8 mouse cellular contexts compared by ENCODE assay signal in genomic region chr8:83574631-83575315, GRCm38 (mm10). TPM values are rescaled to one million over a fixed set of nuclear protein-coding genes. Genes with fewer than 3 reads are reported as not detected.
DNase-seq lines count a peak whose midpoint lies in the region; ATAC-seq and TF ChIP-seq lines count a peak whose summit lies in the region.

No protein-coding gene starts in this region.

- 66% methylated on average over 15 of the region's 15 CpGs for WGBS in heart, embryonic 16.5 days

- TF ChIP-seq CTCF in layer of hippocampus, adult 2 months (conservative IDR thresholded peaks at IDR 0.05): no peak

- no peak for ATAC-seq in heart, embryonic 16.5 days (replicated peaks; ENCODE audit: extremely low read depth, insufficient read depth, low FRiP score)
- no peak for ATAC-seq in erythroblast, adult 5-6 weeks (replicated peaks; ENCODE audit: low FRiP score, poor library complexity, severe bottlenecking)
- no peak for ATAC-seq in megakaryocyte-erythroid progenitor cell, adult 5-6 weeks (replicated peaks; ENCODE audit: low FRiP score, low TSS enrichment, poor library complexity, severe bottlenecking)

- peak overlapping the region; percentile 68 for H3K27ac ChIP-seq in layer of hippocampus, adult 2 months
- peak overlapping the region; percentile 95 for H3K27ac ChIP-seq in heart, embryonic 16.5 days (ENCODE audit: low read length)

- H3K9me3 ChIP-seq in heart, embryonic 16.5 days (replicated peaks; ENCODE audit: control insufficient read depth, low read length): no peaks in the 10 kb centered on the region

- peaks cover 59% of the 10 kb centered on the region for H3K4me1 ChIP-seq in heart, embryonic 16.5 days (ENCODE audit: control insufficient read depth, insufficient read depth, low read length)

- H3K9ac ChIP-seq in heart, embryonic 16.5 days (ENCODE audit: low read length): peak overlapping the region; percentile 76

- H3K36me3 ChIP-seq in heart, embryonic 16.5 days (ENCODE audit: control insufficient read depth, insufficient read depth): peaks cover 18% of the 10 kb centered on the region

- no peak overlapping the region for H3K4me3 ChIP-seq in layer of hippocampus, adult 2 months
- no peak overlapping the region for H3K4me3 ChIP-seq in heart, embryonic 16.5 days (ENCODE audit: low read length)

- H3K4me2 ChIP-seq in heart, embryonic 16.5 days (ENCODE audit: low read depth, low read length): no peak overlapping the region; the same call in 1 of the 2 replicates

- H3K27me3 ChIP-seq in heart, embryonic 16.5 days (ENCODE audit: control insufficient read depth, insufficient read depth, low read length): no peaks in the 10 kb centered on the region

- peak; percentile 25 for DNase-seq in adrenal gland, adult 2 months
- DNase-seq in adrenal gland, postnatal 25 days: no peak
- no peak for DNase-seq in layer of hippocampus, adult 2 months (ENCODE audit: low spot score in 2 of 2)
- no peak for DNase-seq in layer of hippocampus, postnatal 25 days (ENCODE audit: extremely low spot score in 1 of 2, low spot score in 1 of 2)
- peak; percentile 34 for DNase-seq in cerebellum, adult 9-10 months

RNA-seq across cellular contexts. Expression of gene Ndufb7, which starts 8.3 kb away (rescaled TPM):
- 100 to 1,000 TPM; 209 to 258 TPM for total RNA-seq in adrenal gland, adult 2 months (2021)
- polyA plus RNA-seq in adrenal gland, adult 2 months (2012; rRNA removed): 402 and 495 TPM in 2 replicates
- 223 and 229 TPM in 2 replicates for total RNA-seq in adrenal gland, postnatal 25 days (2021)
- 100 to 1,000 TPM; 154 to 156 TPM for total RNA-seq in layer of hippocampus, adult 2 months (2021)
- total RNA-seq in layer of hippocampus, postnatal 25 days (2021): 100 to 1,000 TPM; 140 to 161 TPM
- polyA plus RNA-seq in heart, embryonic 16.5 days (2015; fragmentation: Nextera tagmentation; extraction: Ambion mirVana): 612 and 678 TPM in 2 replicates
- total RNA-seq in erythroblast, adult 5-6 weeks (2015; ENCODE audit: low replicate concordance): 49.8 and 57.9 TPM in 2 replicates
- 59.0 and 89.2 TPM in 2 replicates for total RNA-seq in erythroblast, adult 5-6 weeks (2017; ENCODE audit: low replicate concordance)
- 199 and 204 TPM in 2 replicates for total RNA-seq in megakaryocyte-erythroid progenitor cell, adult 5-6 weeks (2014; fragmentation: Nextera tagmentation)
- 173 and 183 TPM in 2 replicates for total RNA-seq in megakaryocyte-erythroid progenitor cell, adult 5-6 weeks (2017)

RNA-seq across cellular contexts. Expression of gene Tecr, which starts 33.0 kb away (rescaled TPM):
- 100 to 1,000 TPM; 409 to 723 TPM for total RNA-seq in adrenal gland, adult 2 months (2021)
- polyA plus RNA-seq in adrenal gland, adult 2 months (2012; rRNA removed): 1,113 and 1,272 TPM in 2 replicates
- total RNA-seq in adrenal gland, postnatal 25 days (2021): 582 and 661 TPM in 2 replicates
- total RNA-seq in layer of hippocampus, adult 2 months (2021): 100 to 1,000 TPM; 503 to 542 TPM
- total RNA-seq in layer of hippocampus, postnatal 25 days (2021): 100 to 1,000 TPM; 510 to 556 TPM
- 372 and 402 TPM in 2 replicates for polyA plus RNA-seq in heart, embryonic 16.5 days (2015; fragmentation: Nextera tagmentation; extraction: Ambion mirVana)
- total RNA-seq in erythroblast, adult 5-6 weeks (2015; ENCODE audit: low replicate concordance): 130 and 150 TPM in 2 replicates
- total RNA-seq in erythroblast, adult 5-6 weeks (2017; ENCODE audit: low replicate concordance): 47.5 and 77.4 TPM in 2 replicates
- total RNA-seq in megakaryocyte-erythroid progenitor cell, adult 5-6 weeks (2014; fragmentation: Nextera tagmentation): 304 and 466 TPM in 2 replicates
- 230 and 318 TPM in 2 replicates for total RNA-seq in megakaryocyte-erythroid progenitor cell, adult 5-6 weeks (2017)

RNA-seq across cellular contexts. Expression of gene Dnajb1, which starts 33.2 kb away (rescaled TPM):
- 10 to 100 TPM; 21.8 to 61.9 TPM for total RNA-seq in adrenal gland, adult 2 months (2021)
- 21.8 and 27.3 TPM in 2 replicates for polyA plus RNA-seq in adrenal gland, adult 2 months (2012; rRNA removed)
- total RNA-seq in adrenal gland, postnatal 25 days (2021): 27.7 and 28.0 TPM in 2 replicates
- 10 to 100 TPM; 36.5 to 37.6 TPM for total RNA-seq in layer of hippocampus, adult 2 months (2021)
- 10 to 100 TPM; 30.0 to 40.0 TPM for total RNA-seq in layer of hippocampus, postnatal 25 days (2021)
- polyA plus RNA-seq in heart, embryonic 16.5 days (2015; fragmentation: Nextera tagmentation; extraction: Ambion mirVana): 47.8 and 49.3 TPM in 2 replicates
- total RNA-seq in erythroblast, adult 5-6 weeks (2015; ENCODE audit: low replicate concordance): 12.9 and 25.7 TPM in 2 replicates
- total RNA-seq in erythroblast, adult 5-6 weeks (2017; ENCODE audit: low replicate concordance): 15.6 and 19.5 TPM in 2 replicates
- 49.7 and 52.6 TPM in 2 replicates for total RNA-seq in megakaryocyte-erythroid progenitor cell, adult 5-6 weeks (2014; fragmentation: Nextera tagmentation)
- total RNA-seq in megakaryocyte-erythroid progenitor cell, adult 5-6 weeks (2017): 50.2 and 63.1 TPM in 2 replicates

RNA-seq across cellular contexts. Expression of gene Olfr370, which starts 39.2 kb away (rescaled TPM):
- total RNA-seq in adrenal gland, adult 2 months (2021): not detected
- polyA plus RNA-seq in adrenal gland, adult 2 months (2012; rRNA removed): not detected in 2 replicates
- total RNA-seq in adrenal gland, postnatal 25 days (2021): not detected in 2 replicates
- not detected for total RNA-seq in layer of hippocampus, adult 2 months (2021)
- total RNA-seq in layer of hippocampus, postnatal 25 days (2021): not detected
- polyA plus RNA-seq in heart, embryonic 16.5 days (2015; fragmentation: Nextera tagmentation; extraction: Ambion mirVana): not detected in 2 replicates
- total RNA-seq in erythroblast, adult 5-6 weeks (2015; ENCODE audit: low replicate concordance): not detected in 2 replicates
- not detected in 2 replicates for total RNA-seq in erythroblast, adult 5-6 weeks (2017; ENCODE audit: low replicate concordance)
- total RNA-seq in megakaryocyte-erythroid progenitor cell, adult 5-6 weeks (2014; fragmentation: Nextera tagmentation): not detected in 2 replicates
- not detected in 2 replicates for total RNA-seq in megakaryocyte-erythroid progenitor cell, adult 5-6 weeks (2017)

Comparison
In these comparisons a context has a peak if more than half of its experiments do, and no peak if none do; other contexts are left out.
1. DNase-seq: peak in adrenal gland, adult 2 months (single experiment) and cerebellum, adult 9-10 months (single experiment); none in adrenal gland, postnatal 25 days (single experiment), layer of hippocampus, adult 2 months (0 of 2) and layer of hippocampus, postnatal 25 days (0 of 2).